Mouse (Mus musculus): ENCODE results near the gene Rabgef1.
A peak's percentile ranks its signal among the peaks of the same experiment; 100 is the strongest.

Gene Rabgef1

DNA sequence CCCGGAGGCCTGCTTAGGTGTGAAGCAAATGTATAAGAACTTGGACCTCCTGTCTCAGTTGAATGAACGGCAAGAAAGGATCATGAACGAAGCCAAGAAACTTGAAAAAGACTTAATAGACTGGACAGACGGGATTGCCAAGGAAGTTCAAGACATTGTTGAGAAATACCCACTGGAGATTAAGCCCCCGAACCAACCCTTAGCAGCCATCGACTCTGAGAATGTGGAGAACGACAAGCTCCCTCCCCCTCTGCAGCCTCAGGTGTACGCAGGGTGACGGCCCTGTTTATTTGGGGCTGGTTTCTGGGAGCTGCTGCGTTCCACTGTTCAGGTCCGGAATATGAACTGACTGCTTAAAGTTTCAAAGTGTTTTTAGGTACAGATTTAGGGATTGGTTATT, 41.4 kb downstream of the Rabgef1 start:
- no peak for DNase-seq (ENCODE audit: low read depth, low spot score)

DNA sequence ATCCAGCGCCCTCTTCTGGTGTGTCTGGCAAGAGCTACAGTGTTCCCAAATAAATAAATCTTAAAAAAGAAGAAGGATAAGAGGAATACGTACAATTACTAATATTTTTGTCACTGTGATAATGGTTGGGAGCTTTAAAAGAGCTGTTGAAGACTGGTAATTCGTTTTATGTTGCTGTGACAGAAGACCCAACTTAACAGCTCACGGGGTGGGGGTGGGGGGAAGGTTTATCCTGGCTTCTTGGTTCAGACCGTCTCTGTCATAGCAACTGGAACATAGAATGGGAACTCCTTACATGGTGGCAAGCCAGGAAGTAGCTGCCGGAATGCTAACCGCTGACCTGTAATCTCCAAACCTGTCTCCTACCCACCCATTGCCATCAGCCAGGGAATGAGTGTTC, 45.2 kb downstream of the Rabgef1 start, which contains the start of gene Tmem248:
Tmem248 (plus strand) TSS at position 301 of the 400 bp plus-strand sequence.
- DNase-seq (ENCODE audit: low read depth, low spot score) = no peak

DNA sequence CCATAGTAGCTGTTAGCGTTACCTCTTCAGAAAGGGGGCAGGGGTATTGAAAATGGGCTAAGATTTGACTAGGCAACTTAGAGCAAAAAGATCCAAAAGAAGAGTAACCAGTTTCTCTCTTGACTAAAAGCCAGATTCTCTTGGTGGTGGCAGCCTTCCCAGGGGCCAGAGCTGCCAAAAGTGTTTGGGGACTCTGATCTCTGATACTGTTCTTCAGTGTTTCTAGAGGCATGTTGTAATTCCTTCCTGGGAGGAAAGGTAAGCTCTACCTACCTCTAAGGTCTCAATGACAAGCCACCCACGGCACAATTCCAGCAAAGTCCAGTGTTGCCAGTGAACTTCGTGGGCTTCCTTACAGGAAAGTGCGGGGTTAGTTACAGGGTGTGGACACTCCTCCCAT, 45.8 kb downstream of the Rabgef1 start:
- DNase-seq (ENCODE audit: low read depth, low spot score) = no peak

DNA sequence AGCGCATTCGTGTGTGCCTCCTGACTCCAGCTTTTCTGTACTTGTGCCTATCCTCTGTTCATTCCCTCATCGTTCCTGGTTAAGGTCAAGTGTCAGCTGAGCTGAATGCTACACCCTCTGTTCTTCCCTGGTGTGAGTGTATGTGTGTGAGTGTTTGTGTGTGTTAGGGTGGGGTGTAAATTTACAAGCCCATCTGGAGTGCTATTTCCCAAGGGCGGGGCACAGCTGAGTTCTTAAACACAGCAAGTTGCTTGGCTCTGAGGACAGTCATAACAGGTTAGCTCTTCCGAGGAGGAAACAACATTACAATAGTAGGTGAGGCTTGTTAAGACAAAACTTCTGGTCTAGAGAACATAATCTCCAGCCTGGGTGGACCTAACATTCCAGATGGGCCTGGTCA, 46.7 kb downstream of the Rabgef1 start:
- no peak for DNase-seq (ENCODE audit: low read depth, low spot score)

DNA sequence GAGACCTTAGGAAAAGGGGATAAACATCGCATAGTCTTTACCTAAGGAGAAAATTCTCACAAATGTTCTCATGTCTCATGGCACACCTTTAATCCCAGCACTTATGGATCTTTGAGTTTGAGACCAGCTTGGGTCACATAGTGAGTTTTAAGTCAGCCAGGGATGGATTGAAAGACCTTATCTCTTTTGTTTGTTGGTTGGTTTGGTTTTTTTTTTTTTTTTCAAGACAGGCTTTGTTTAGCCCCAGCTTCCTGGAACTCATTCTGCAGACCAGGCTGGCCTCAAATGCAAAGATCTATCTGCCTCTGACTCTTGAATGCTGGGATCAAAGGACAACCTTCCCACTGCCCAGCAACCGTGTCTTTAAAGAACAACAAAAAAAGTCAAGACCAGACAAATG, 49.7 kb downstream of the Rabgef1 start:
- no peak for DNase-seq (ENCODE audit: low read depth, low spot score)

DNA sequence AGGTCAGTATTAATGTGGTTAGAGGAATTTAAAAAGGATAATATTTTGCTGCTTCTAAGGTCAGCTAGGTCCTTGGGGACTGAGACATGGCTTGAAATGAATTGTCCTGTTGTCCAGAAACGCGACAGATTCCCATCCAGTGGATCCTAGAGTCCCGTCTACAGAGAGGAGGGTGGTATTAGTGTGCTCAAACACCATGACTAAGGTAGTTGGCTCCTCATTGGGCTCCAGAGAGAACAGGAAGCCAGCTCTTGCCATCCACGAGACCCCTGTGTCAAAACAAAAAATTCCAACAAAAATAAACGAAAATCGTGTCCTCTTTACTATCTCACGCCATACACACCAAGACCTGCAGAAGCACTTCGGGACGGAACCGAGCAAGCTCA, 50.2 kb downstream of the Rabgef1 start:
- DNase-seq (ENCODE audit: low read depth, low spot score) = no peak

DNA sequence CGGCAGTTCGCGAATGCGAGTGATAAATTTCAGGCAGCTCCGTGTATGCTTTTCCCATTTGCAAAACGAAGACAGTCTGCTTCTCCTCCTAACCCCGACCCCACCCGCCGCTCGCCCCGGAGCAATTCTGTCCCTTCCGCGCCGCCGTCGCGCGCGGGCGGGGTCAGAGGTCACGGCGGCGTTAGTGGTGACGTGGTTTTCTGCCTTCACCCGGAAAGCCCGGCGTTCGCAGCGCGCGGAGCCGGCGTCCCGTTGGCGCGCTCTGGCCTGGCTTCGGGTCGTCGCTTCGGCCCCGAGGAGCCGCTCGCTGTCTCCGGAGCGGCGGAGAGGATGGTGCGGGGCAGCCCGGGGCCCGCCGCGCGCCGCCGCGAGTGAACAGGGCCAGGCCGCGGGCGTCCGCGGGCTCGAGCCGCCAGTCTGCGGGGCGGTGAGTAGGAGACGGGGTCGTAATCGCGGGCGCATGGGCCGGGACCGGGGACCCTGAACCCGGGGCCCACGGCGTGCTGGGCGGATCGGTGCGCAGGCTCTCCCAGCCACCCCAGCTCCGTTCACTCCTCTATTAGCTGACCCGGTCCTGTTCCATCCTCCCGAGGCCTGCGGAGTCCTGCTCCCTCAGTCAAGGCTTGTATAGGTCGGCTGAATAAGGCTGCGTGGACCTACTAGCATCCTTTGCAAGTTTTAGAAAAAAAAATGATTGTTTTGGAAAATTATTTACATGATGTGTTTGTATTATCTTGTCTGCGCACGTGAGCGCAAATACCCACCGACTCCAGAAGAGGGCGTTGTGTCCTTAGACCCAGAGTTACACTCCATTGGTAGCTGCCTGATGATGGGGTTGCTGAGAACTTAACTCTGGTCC, 50.8 kb downstream of the Rabgef1 start:
- DNase-seq (ENCODE audit: low read depth, low spot score) = peak; percentile 93

DNA sequence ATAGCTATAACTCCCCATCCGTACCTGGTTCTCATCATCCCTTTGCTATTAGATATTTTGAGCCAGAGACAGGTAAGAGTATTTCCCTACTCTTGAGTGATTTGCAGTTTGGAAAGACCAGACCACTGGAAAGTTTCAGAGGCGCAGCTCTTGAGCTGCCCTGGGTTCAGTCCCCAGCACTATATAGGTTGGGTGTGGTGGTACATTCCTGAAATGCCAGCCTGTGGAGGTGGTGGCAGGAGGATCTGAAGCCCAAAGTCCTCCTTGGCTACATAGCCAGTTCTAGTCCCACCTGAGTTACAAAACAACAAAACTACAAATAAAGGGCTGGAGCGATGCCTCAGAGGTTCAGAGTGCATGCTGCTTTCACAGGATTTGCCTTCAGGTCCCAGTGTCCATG, 55.2 kb downstream of the Rabgef1 start:
- no peak for DNase-seq (ENCODE audit: low read depth, low spot score)

DNA sequence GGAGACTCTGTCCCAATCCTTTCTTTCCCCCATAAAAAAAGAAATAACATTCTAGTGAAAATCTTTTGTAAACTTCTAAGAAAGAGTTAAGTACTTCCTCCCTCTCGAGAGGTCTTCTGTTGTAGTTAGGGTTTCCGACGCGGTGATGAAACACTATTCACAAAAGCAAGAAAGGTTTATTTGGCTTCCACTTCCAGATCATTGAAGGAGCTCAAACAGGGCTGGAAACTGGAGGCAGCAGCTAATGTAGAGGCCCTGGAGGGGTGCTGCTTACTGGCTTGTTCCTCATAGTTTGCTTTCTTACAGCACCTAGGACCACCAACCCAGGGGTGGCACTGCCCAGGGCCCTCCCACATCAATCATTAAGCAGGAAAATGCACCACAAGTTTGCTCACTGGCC, 56.5 kb downstream of the Rabgef1 start:
- no peak for DNase-seq (ENCODE audit: low read depth, low spot score)

DNA sequence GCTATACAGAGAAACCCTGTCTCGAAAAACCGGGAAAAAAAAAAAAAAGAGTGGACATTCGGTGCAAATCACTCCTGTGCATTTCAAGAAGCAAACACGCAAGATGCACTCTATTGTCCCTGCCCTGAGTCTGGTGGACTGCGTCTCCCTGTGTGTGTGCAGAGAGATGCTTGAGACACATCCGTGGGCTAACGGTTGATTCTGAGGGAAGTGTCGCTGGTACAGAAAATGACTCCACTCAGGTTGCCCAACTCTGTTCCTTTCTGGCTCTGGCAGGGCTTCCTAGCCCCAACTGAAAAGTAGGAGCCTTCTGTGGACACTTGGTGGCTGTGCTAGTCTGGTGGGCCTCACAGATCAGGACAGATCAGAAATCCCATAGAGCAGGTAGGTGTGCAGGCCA, 64.7 kb downstream of the Rabgef1 start:
- no peak for DNase-seq (ENCODE audit: low read depth, low spot score)

DNA sequence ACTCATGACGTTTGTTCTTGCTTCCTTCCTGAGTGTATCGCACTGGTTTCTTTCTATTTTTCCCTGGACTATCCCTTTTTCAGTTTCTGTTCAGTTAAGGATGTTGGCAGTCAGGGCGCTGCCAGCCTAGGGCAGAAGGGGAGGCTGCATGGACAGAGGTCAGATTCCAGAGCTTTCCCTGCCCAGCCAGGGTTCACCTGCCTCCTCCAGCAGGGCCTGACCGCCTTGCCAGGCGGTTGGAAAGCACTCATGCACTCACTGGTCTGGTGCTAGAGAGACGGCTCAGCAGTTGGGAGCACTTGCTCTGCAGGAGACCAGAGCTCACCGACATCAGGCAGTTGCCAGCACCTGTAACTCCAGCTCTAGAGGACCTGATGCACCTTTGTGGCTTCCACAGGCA, 67.6 kb downstream of the Rabgef1 start:
- DNase-seq (ENCODE audit: low read depth, low spot score) = no peak

DNA sequence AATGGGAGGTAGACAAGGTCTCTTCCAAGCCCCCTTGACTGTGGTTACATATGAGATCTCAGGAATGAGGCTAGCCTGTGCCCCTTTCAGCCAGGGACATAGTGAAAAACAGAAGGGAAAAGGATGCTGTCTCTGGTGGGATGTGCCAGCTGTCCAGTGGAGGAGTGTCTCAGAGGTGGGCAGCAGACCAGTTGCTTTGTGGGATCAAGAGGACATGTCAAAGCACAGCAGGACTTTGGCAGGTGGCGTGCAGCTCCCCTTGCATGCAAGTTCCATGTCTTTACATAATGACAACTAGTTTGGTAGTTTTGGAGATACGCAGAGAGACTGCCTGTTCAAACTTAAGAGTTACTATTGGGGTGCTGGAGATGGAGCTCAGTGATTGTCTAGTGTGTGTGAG, 68.3 kb downstream of the Rabgef1 start:
- no peak for DNase-seq (ENCODE audit: low read depth, low spot score)

DNA sequence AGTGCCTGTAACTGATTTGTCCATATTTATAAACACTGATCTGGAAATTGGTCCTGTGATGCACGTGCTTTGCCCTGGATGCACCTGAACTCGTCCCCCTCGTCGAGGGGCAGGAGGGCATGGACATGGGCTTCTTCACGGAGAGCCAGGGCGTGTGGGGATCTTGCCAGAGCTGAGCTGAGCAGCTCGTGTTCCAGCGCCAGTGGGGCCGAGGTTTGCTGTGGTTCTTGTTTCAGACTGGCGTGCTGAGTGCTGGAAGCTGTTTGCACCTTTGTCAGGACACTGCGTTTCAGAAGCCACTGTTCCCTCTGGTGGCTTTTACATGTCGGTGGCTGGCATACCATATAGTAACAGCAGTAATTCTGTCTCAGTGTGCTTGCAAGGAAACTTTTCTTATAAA, 69.8 kb downstream of the Rabgef1 start:
- no peak for DNase-seq (ENCODE audit: low read depth, low spot score)

DNA sequence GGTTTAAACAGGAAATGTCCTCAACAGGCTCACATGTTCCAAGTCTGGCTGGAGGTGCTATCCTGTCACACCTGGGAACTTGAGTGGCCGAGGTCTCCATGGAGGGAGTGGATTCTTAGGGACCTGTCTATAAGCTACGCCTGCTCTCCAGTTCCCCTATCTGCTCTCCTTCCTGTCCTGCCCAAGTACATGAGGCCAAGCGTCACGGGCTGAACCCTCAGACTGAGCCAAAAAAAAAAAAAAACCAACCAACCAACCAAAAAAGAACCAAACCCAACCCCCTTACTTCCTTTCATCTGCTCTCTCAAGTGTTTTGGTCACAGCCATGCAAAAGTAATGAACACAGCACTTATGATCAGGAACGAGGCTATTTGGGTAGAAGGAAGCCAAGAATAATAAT, 76.2 kb downstream of the Rabgef1 start:
- DNase-seq (ENCODE audit: low read depth, low spot score) = no peak

DNA sequence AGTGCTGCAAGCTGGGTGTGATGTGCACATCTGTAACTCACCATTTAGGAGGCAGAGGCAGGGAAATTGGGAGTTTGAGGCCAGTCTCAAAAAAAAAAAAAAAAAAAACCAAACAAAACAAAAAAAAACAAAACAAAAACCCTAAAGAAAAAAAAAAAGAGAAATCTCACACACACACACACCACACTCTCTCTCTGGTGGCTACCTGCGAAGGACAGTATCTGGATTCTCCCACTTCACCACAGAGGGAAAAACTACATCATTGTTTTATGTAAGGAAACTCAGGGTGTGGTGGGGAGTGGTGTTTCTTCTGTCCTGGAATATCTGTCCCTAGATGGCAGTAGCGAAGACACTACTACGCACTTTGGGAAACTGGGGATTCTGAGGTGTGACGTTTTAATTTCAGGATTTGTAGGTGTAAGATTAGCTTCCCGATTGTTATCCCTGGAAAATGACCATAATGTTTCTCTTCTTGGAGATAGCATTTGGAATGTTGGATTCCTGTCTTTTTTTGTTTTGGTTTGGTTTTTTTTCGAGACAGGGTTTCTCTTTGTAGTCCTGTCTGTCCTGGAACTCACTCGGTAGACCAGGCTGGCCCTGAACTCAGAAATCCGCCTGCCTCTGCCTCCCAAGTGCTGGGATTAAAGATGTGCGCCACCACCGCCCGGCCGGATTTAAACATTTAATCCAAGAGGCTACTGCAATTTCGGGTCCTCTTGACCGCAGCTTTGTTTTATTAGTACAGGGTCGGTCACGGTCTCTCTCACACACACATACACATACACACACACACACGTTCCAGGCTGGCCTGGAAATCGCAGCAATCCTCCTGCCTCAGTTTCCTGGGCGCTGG, 82.8 kb downstream of the Rabgef1 start:
- peak; percentile 45 for DNase-seq (ENCODE audit: low read depth, low spot score)

DNA sequence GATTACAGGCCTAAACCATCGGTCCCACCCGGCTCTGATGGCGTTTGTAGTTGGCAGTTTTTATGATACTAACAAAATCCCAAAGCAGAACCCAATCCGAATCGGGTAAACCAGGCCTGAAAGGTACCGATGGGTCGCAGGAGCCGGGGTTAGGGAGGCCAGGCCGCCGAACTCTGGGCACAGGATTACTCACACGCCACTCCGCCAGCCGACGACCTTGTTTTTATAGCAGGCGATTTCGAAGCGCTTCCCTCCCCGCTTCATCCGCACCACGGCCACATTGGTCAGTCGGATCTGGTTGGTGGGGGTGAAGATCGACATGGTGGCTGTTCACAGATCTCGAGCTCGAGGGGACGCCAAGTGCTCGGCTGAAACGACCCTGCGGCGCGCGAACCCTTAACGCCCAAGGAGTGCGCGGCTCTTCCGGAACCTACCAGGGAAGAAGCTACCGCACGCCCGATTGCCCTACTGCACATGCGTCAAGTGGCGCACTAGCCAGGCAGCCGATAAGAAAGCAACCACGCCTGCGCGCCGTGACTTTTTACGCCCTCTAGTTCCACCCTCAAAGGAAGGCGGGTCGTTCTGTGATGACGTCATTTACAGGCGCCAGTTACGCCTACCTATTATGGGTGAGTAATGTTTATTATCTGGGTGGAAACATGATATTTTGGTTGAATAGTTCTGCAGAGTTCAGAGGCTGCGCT, 83.6 kb downstream of the Rabgef1 start, which contains the start of the genes Sbds and Tyw1:
Sbds (minus strand) TSS at position 514 of the 704 bp plus-strand sequence.
Tyw1 (plus strand) TSS at position 603 of the 704 bp plus-strand sequence.
- peak; percentile 99 for DNase-seq (ENCODE audit: low read depth, low spot score)

DNA sequence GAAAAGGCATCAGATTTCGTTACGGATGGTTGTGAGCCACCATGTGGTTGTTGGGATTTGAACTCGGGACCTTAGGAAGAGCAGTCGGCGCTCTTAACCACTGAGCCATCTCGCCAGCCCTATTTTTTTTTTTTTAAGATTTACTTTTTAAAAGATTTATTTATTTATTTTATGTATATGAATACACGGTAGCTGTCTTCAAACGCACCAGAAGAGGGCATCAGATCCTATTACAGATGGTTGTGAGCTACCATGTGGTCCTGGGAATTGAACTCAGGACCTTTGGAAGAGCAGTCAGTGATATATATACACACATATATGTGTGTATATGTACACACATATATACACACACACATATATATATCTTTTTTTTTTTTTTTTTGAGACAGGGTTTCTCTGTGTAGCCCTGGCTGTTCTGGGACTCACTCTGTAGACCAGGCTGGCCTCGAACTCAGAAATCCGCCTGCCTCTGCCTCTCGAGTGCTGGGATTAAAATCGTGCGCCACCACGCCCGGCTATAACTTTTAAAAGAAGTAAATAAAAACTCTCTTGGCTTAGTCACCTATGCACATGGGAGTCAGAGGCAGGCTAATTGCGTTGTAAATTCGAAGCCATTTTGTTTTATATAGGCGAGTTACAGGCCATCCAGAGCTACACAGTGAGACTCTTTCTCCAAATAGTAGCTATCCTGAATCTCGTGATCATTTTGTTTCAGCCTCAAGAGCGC, 84.4 kb downstream of the Rabgef1 start:
- DNase-seq (ENCODE audit: low read depth, low spot score) = peak; percentile 76

DNA sequence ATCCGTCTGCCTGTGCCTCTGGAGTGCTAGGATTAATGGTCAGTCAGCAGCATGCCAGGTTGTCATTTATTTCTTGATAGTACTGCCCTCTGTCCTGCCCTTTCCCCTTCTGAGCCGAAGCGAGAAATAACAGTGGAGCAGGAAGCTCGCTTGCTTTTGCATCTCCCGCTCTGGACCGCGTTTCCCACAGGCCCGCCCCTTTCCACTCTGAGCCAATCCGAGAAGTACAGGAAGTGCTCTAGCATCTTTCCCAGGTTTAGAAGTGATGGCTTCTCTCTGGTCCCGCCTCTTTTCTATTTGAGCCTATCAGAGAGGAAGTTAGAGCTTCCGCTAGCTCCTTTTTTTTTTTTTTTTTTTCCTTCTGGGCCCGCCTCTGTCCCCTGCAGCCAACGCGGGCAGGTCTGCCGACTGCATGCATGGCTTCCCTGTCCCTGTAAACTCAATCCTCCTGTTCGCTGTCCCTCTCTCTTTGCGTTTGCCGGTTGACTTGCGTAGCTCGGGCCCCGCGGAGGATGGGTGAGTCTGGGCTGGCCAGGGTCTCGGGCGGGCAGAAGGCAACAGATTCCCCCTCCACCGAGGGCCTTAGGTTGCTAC, 85.2 kb downstream of the Rabgef1 start:
- peak; percentile 97 for DNase-seq (ENCODE audit: low read depth, low spot score)

DNA sequence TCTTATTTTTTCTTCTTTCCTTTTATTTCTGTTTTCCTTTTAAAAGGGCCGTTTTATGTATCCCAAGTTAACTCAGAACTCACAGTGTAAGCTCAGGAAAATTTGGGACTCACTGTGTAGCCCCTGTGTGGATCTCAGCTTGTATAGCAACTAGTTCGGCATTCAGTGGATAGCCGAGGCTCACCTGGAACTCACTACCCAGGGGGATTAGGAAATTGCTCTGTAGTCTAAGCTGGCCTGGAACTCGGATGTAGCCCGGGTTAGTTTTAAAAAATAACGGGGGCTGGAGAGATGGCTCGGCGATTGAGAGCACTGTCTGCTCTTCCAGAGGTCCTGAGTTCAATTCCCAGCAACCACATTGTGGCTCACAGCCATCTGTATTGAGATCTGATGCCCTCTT, 85.7 kb downstream of the Rabgef1 start:
- DNase-seq (ENCODE audit: low read depth, low spot score) = no peak

DNA sequence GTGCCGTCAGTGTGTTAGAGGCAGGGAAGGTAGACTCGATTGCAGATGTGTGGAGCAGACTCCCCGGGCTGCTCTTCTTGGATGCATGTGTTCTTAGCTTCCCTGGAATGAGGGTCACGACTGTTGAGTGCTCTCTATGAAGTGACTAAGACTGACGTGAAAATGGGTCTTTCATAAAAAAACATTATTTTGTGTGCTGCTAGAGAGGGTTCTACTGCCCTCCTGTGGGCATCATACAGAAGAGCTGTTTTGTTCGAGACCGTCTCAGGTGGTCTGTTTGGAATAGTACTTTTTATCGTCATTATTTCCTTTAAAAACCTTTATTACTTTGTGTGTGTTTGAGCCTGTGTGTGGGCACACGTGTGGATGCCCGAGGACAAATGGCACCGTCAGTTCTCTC, 91.9 kb downstream of the Rabgef1 start:
- no peak for DNase-seq (ENCODE audit: low read depth, low spot score)
